In genomic region chr1:161756547-161756946, GRCm38 (mm10) we compare ENCODE assay signal across 14 mouse cellular contexts. TPM values are rescaled to one million over a fixed set of nuclear protein-coding genes. Genes with fewer than 3 reads are reported as not detected.
"Had no signal": no experiment of that assay in that cellular context is flagged by ENCODE, and none has a peak within 500 bp of the region (broad histone marks: within the 10 kb centered on the region; RNA-seq: fewer than 3 reads in every experiment).

No protein-coding gene starts in this region.

- H3K27ac ChIP-seq: midbrain, embryonic 13.5 days; midbrain, embryonic 15.5 days; neural tube, embryonic 12.5 days; stomach, embryonic 15.5 days; stomach, postnatal 0 days had no signal

- DNase-seq: lung, embryonic 14.5 days; lung, postnatal 10 days; lung, postnatal 4 days; right cerebral cortex, postnatal 14 days; thymus, adult 2 months; thymus, postnatal 25 days; thymus, postnatal 4 days had no signal

- ATAC-seq: midbrain, embryonic 13.5 days; midbrain, embryonic 15.5 days had no signal

- H3K4me1 ChIP-seq: midbrain, embryonic 13.5 days; midbrain, embryonic 15.5 days; neural tube, embryonic 12.5 days; stomach, embryonic 15.5 days had no signal

- H3K36me3 ChIP-seq: midbrain, embryonic 13.5 days; midbrain, embryonic 15.5 days; neural tube, embryonic 12.5 days; stomach, embryonic 15.5 days had no signal

- H3K9me3 ChIP-seq: midbrain, embryonic 13.5 days; midbrain, embryonic 15.5 days; neural tube, embryonic 12.5 days; stomach, embryonic 15.5 days had no signal

- H3K4me2 ChIP-seq: lung, embryonic 14.5 days; midbrain, embryonic 11.5 days; midbrain, embryonic 13.5 days; midbrain, embryonic 15.5 days; neural tube, embryonic 12.5 days; stomach, embryonic 15.5 days had no signal

- H3K4me3 ChIP-seq: midbrain, embryonic 13.5 days; midbrain, embryonic 15.5 days; neural tube, embryonic 12.5 days; stomach, embryonic 15.5 days had no signal

- H3K27me3 ChIP-seq: midbrain, embryonic 13.5 days; midbrain, embryonic 15.5 days; neural tube, embryonic 12.5 days; stomach, embryonic 15.5 days had no signal

- H3K9ac ChIP-seq: lung, embryonic 14.5 days; midbrain, embryonic 13.5 days; midbrain, embryonic 15.5 days; neural tube, embryonic 12.5 days; stomach, embryonic 15.5 days had no signal

RNA-seq across cellular contexts. Expression of gene Fasl, which starts 31.7 kb away (rescaled TPM):
- polyA plus RNA-seq: lung, embryonic 14.5 days; lung, embryonic 16.5 days; stomach, embryonic 15.5 days; stomach, postnatal 0 days had no signal
